Mouse (Mus musculus): ENCODE data around the gene Mrpl38.

The Mrpl38 gene

GRCm38 (mm10) chr11:116110131-116110530, 28.5 kb downstream of the Mrpl38 start:
- DNase-seq (ENCODE audit: low spot score): peak; percentile 95

- peak; percentile 69 for DNase-seq (ENCODE audit: low spot score)
Measured at GRCm38 (mm10) chr11:116109441-116110081, 29.1 kb downstream of the Mrpl38 start.

- peak; percentile 76 for DNase-seq (ENCODE audit: low spot score)
Measured at GRCm38 (mm10) chr11:116108464-116109137, 30.1 kb downstream of the Mrpl38 start.

- DNase-seq (ENCODE audit: low spot score): peak; percentile 69
Measured at GRCm38 (mm10) chr11:116107777-116108285, 30.8 kb downstream of the Mrpl38 start.

- DNase-seq (ENCODE audit: low spot score): peak; percentile 69
Measured at GRCm38 (mm10) chr11:116106963-116107776, 31.5 kb downstream of the Mrpl38 start.

GRCm38 (mm10) chr11:116106154-116106962, 32.3 kb downstream of the Mrpl38 start:
- peak; percentile 69 for DNase-seq (ENCODE audit: low spot score)

GRCm38 (mm10) chr11:116105065-116105464, 33.6 kb downstream of the Mrpl38 start:
- DNase-seq (ENCODE audit: low spot score): no peak

GRCm38 (mm10) chr11:116104006-116104646, 34.5 kb downstream of the Mrpl38 start:
- peak; percentile 75 for DNase-seq (ENCODE audit: low spot score)

GRCm38 (mm10) chr11:116103572-116103971, 35.1 kb downstream of the Mrpl38 start:
- peak; percentile 58 for DNase-seq (ENCODE audit: low spot score)

- no peak for DNase-seq (ENCODE audit: low spot score)
Measured at GRCm38 (mm10) chr11:116102472-116102871, 36.2 kb downstream of the Mrpl38 start.

GRCm38 (mm10) chr11:116101931-116102381, 36.7 kb downstream of the Mrpl38 start:
- peak; percentile 56 for DNase-seq (ENCODE audit: low spot score)

- no peak for DNase-seq (ENCODE audit: low spot score)
Measured at GRCm38 (mm10) chr11:116100839-116101238, 37.8 kb downstream of the Mrpl38 start.

GRCm38 (mm10) chr11:116100385-116100784, 38.3 kb downstream of the Mrpl38 start:
- DNase-seq (ENCODE audit: low spot score): peak; percentile 80

- no peak for DNase-seq (ENCODE audit: low spot score)
Measured at GRCm38 (mm10) chr11:116099462-116099861, 39.2 kb downstream of the Mrpl38 start.

GRCm38 (mm10) chr11:116098711-116099460, 39.8 kb downstream of the Mrpl38 start:
- no peak for DNase-seq (ENCODE audit: low spot score)

- no peak for DNase-seq (ENCODE audit: low spot score)
Measured at GRCm38 (mm10) chr11:116096213-116097108, 42.2 kb downstream of the Mrpl38 start.

GRCm38 (mm10) chr11:116095573-116095972, 43.1 kb downstream of the Mrpl38 start:
- no peak for DNase-seq (ENCODE audit: low spot score)

GRCm38 (mm10) chr11:116093771-116094565, 44.7 kb downstream of the Mrpl38 start:
- peak; percentile 43 for DNase-seq (ENCODE audit: low spot score)
